Mouse (Mus musculus) heart, adult 2 months (tissue): ENCODE measurements at regions not wholly inside any gene's neighbourhood (a gene's known extent, or its start where the extent isn't known, plus 50 kb on each side); places are given as distances from the start of the nearest gene placed in this dataset.

Experiments used
- CTCF ChIP-seq: fragments of 200-600 bp; IDR thresholded peaks from 2 replicates; pipeline ENCODE4 v1.8.1; 2022; ENCODE audit warnings: antibody characterized with exemption, mild to moderate bottlenecking, moderate library complexity
- POLR2A ChIP-seq: fragments of 200-500 bp; IDR thresholded peaks from 2 replicates; pipeline ENCODE4 v1.6.1; 2011; ENCODE audit warnings: mild to moderate bottlenecking, low read depth, low read length, control low read depth; ENCODE audit not compliant: insufficient read depth

- TF ChIP-seq CTCF = no peak
- TF ChIP-seq POLR2A = no peak
Measured at GRCm38 (mm10) chr1:60657511-60657910, 59.1 kb upstream of the Cd28 start.
